Mouse (Mus musculus): Measurements from ENCODE around the gene Fignl2. TPM values are rescaled to one million over a fixed set of nuclear protein-coding genes. Genes with fewer than 3 reads are reported as not detected.

The Fignl2 gene
- polyA plus RNA-seq, 2 experiments = 0.28 to 1.0 TPM

DNA sequence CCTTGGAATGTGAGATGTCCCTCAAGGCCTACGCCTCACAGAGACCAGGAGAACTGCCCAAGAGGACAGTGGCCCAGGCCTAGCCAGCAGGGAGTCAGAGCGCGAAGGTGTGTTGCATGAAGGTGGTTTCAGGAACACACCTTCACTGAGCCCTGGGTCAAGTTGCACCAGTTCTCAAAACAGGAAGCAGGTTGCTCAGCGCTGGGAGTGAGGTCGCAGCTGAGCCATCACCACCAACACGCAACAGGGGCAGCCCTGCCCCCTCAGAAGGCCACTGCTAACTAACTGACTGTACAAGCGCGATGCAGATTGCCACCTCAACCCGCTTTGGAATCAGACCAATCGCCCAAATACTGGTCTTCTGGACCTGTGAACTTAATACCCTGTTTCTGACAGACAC, 6.1 kb upstream of the Fignl2 start:
- peaks cover under 1% of the 10 kb centered on the region; the same call in 1 of the 2 replicates for H3K27me3 ChIP-seq (ENCODE audit: control insufficient read depth, insufficient read depth, low read length)
- ATAC-seq (ENCODE audit: insufficient read depth) (no peak), DNase-seq (ENCODE audit: low read depth in 3 of 3, low spot score in 3 of 3) (no peak)
- H3K27ac ChIP-seq = no peak overlapping the region
- TF ChIP-seq EP300 (IDR thresholded peaks at IDR 0.05; ENCODE audit: low read depth) = no peak
- no peak for TF ChIP-seq CTCF (IDR thresholded peaks at IDR 0.05; ENCODE audit: low read depth)
- no peaks in the 10 kb centered on the region for H3K9me3 ChIP-seq (ENCODE audit: control insufficient read depth, low read length)
- no peak overlapping the region for H3K4me3 ChIP-seq (ENCODE audit: insufficient read depth in 1 of 2, low read depth in 2 of 2, low read length in 2 of 2)
- H3K4me1 ChIP-seq (replicated peaks; ENCODE audit: control insufficient read depth in 2 of 2, insufficient read depth in 2 of 2, low read length in 1 of 2) = 0 out of 4 replicates have a peak, but pooled peaks cover 0 to 2% of the 10 kb centered on the region in 2 experiments
- no peak overlapping the region for H3K9ac ChIP-seq (replicated peaks)
- H3K36me3 ChIP-seq (replicated peaks; ENCODE audit: control insufficient read depth, insufficient read depth, low read depth) = no peaks in the 10 kb centered on the region
- 40% methylated on average over 10 of the region's 10 CpGs for WGBS (ENCODE audit: insufficient replicate concordance)
- H3K4me2 ChIP-seq (ENCODE audit: low read depth) = no peak overlapping the region

DNA sequence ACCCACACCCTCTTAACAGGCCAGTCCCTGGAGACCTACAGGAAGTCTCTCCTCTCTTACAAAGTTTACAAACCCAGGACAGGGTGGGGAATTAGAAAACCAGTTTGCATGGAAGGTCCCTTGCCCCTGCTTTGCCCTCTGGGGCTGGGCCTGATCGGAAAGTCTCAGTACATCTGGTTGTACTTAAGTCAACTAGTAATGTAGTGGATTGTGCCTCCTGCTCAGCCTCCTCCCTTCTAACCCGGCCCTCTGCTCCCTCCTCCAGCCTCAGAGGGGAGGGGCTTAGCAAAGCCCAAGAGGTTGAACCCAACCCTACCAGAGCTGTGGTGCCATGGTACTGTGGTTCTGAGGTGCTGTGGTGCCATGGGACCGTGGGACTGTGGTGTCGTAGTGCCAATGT, 3.9 kb upstream of the Fignl2 start:
- Histone ChIP-seq H3K4me3 (ENCODE audit: insufficient read depth in 1 of 2, low read depth in 2 of 2, low read length in 2 of 2) (no peak overlapping the region), H3K27me3 (ENCODE audit: control insufficient read depth, insufficient read depth, low read length) (peaks cover 23% of the 10 kb centered on the region), H3K4me1 (replicated peaks; ENCODE audit: control insufficient read depth in 2 of 2, insufficient read depth in 2 of 2, low read length in 1 of 2) (peaks cover 0 to 2% of the 10 kb centered on the region in 2 experiments; a peak in 1 of 4 replicates), H3K27ac (no peak overlapping the region), H3K9ac (replicated peaks) (no peak overlapping the region), H3K9me3 (ENCODE audit: control insufficient read depth, low read length) (no peaks in the 10 kb centered on the region), H3K4me2 (ENCODE audit: low read depth) (no peak overlapping the region), H3K36me3 (replicated peaks; ENCODE audit: control insufficient read depth, insufficient read depth, low read depth) (no peaks in the 10 kb centered on the region)
- DNase-seq (ENCODE audit: low read depth in 3 of 3, low spot score in 3 of 3) (no peak), ATAC-seq (ENCODE audit: insufficient read depth) (no peak)
- TF ChIP-seq EP300 (IDR thresholded peaks at IDR 0.05; ENCODE audit: low read depth) (no peak), CTCF (IDR thresholded peaks at IDR 0.05; ENCODE audit: low read depth) (no peak)
- 48% methylated on average over 4 of the region's 4 CpGs for WGBS (ENCODE audit: insufficient replicate concordance)

DNA sequence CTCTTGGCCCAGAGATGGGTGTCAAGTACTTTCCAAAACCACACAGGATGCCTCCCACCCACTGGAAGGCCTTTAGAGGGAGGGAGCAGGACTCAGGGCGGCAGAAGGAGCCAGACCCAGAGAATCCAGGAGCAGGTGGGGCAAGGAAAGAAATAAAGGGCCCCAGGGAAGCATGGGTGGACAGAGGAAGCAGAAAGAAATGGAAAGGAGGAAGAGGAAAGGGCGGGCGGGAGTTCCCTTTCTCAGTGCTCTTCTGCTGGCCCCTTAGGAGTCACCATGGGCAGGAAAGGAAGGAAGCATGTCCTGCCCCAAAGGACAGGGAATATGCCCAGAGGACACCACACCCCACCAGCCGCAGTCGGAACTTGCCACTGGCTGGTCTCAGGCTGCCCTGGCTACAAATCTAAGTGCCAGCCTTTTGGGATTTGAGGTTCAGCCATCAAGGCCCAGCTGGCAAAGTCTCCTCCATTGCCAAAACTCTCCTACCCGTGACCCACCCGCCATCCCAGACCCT, 2.7 kb upstream of the Fignl2 start:
- Histone ChIP-seq H3K4me1 (replicated peaks; ENCODE audit: control insufficient read depth in 2 of 2, insufficient read depth in 2 of 2, low read length in 1 of 2) (peaks cover 0 to 2% of the 10 kb centered on the region in 2 experiments; a peak in 1 of 4 replicates), H3K36me3 (replicated peaks; ENCODE audit: control insufficient read depth, insufficient read depth, low read depth) (no peaks in the 10 kb centered on the region), H3K27ac (no peak overlapping the region), H3K9me3 (ENCODE audit: control insufficient read depth, low read length) (no peaks in the 10 kb centered on the region), H3K4me3 (ENCODE audit: insufficient read depth in 1 of 2, low read depth in 2 of 2, low read length in 2 of 2) (no peak overlapping the region), H3K4me2 (ENCODE audit: low read depth) (no peak overlapping the region), H3K9ac (replicated peaks) (no peak overlapping the region), H3K27me3 (ENCODE audit: control insufficient read depth, insufficient read depth, low read length) (peaks cover 33% of the 10 kb centered on the region)
- no peak for TF ChIP-seq EP300 (IDR thresholded peaks at IDR 0.05; ENCODE audit: low read depth)
- ATAC-seq (ENCODE audit: insufficient read depth) = no peak
- DNase-seq (ENCODE audit: low read depth in 3 of 3, low spot score in 3 of 3) = no peak
- 43% methylated on average over 7 of the region's 7 CpGs for WGBS (ENCODE audit: insufficient replicate concordance)

DNA sequence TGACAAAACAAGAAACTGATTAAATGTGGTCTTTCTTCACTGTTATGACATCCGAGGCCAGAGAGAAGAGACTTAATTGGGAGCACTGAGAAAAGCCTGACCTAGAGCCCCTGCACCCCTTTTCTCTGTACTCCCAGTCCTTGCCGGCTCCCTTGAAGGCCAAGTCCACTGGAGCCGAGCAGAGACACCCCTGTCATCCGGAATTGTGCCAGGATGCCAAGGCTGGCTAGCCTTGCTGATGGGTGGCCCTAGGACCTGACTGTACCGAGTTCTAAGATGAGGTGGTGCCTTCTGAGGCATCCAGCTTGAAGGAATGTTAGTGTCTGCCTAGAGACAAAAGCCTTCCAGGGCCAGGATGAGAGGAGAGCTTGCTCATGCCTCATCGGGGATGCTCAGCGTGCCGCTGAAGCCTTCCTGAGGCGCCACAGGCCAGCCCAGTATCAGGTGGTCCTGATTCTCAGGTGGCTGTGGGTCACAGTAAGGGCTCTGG, 1.7 kb upstream of the Fignl2 start:
- no peak overlapping the region for H3K4me2 ChIP-seq (ENCODE audit: low read depth)
- ATAC-seq (ENCODE audit: insufficient read depth) (no peak), DNase-seq (ENCODE audit: low read depth in 3 of 3, low spot score in 3 of 3) (no peak)
- TF ChIP-seq CTCF (IDR thresholded peaks at IDR 0.05; ENCODE audit: low read depth) (no peak), EP300 (IDR thresholded peaks at IDR 0.05; ENCODE audit: low read depth) (no peak)
- no peak overlapping the region for H3K27ac ChIP-seq
- H3K9me3 ChIP-seq (ENCODE audit: control insufficient read depth, low read length) = no peaks in the 10 kb centered on the region
- WGBS (ENCODE audit: insufficient replicate concordance) = 67% methylated on average over 9 of the region's 9 CpGs
- no peaks in the 10 kb centered on the region for H3K36me3 ChIP-seq (replicated peaks; ENCODE audit: control insufficient read depth, insufficient read depth, low read depth)
- H3K4me1 ChIP-seq (replicated peaks; ENCODE audit: control insufficient read depth in 2 of 2, insufficient read depth in 2 of 2, low read length in 1 of 2) = peaks cover 0 to 2% of the 10 kb centered on the region in 2 experiments; a peak in 1 of 4 replicates
- no peak overlapping the region for H3K9ac ChIP-seq (replicated peaks)
- H3K27me3 ChIP-seq (ENCODE audit: control insufficient read depth, insufficient read depth, low read length) = peaks cover 38% of the 10 kb centered on the region
- no peak overlapping the region for H3K4me3 ChIP-seq (ENCODE audit: insufficient read depth in 1 of 2, low read depth in 2 of 2, low read length in 2 of 2)

DNA sequence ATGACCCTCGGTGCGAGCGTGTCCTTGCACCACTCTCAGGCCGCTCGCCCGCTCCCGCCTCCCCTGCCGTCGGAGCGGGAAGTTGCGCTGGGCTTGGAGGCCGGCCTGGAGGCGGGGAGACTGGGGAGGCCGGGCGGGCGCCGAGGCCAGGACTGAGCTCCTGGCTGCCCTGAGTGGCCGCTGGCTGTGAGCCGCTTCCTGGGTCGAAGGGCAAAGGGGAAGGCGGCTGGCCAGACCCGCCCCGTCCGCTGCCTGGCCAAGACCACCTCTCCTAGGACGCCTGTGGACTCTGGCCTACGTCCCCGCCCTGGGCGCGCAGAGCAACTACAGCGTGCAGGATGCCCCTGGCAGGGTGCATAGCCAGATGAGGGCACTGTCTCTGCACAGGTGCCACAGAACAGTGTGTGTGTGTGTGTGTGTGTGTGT, 377 bp upstream of the Fignl2 start:
- peak; percentile 78 for ATAC-seq (ENCODE audit: insufficient read depth)
- TF ChIP-seq CTCF (IDR thresholded peaks at IDR 0.05; ENCODE audit: low read depth) = peak; percentile 24; the same call in 1 of the 2 replicates
- TF ChIP-seq EP300 (IDR thresholded peaks at IDR 0.05; ENCODE audit: low read depth) = no peak
- Histone ChIP-seq H3K4me1 (replicated peaks; ENCODE audit: control insufficient read depth in 2 of 2, insufficient read depth in 2 of 2, low read length in 1 of 2) (peaks cover 0 to 2% of the 10 kb centered on the region in 2 experiments; a peak in 1 of 4 replicates), H3K4me3 (ENCODE audit: insufficient read depth in 1 of 2, low read depth in 2 of 2, low read length in 2 of 2) (peak overlapping the region; percentile 47 to 57), H3K9me3 (ENCODE audit: control insufficient read depth, low read length) (no peaks in the 10 kb centered on the region), H3K27ac (no peak overlapping the region), H3K36me3 (replicated peaks; ENCODE audit: control insufficient read depth, insufficient read depth, low read depth) (no peaks in the 10 kb centered on the region), H3K27me3 (ENCODE audit: control insufficient read depth, insufficient read depth, low read length) (peaks cover 38% of the 10 kb centered on the region), H3K4me2 (ENCODE audit: low read depth) (peak overlapping the region; percentile 31), H3K9ac (replicated peaks) (no peak overlapping the region)
- 4% methylated on average over 26 of the region's 30 CpGs for WGBS (ENCODE audit: insufficient replicate concordance)
- DNase-seq (ENCODE audit: low read depth in 3 of 3, low spot score in 3 of 3) = peak in 2 of 3 experiments; percentile 26 to 39

Data from liver, embryonic 14.5 days (tissue).